Mouse (Mus musculus) embryonic facial prominence, embryonic 10.5 days (tissue): ENCODE results near the gene AI837181. TPM values are rescaled to one million over a fixed set of nuclear protein-coding genes. Genes with fewer than 3 reads are reported as not detected.
A peak's percentile ranks its signal among the peaks of the same experiment; 100 is the strongest.
"Not testable (repeated sequence)": the region's sequence is repeated elsewhere in the genome, so short reads cannot be mapped to it uniquely, and the experiment has no call there.

ENCODE experiments used
- DNase-seq: peaks from one replicate; pipeline ENCODE4 v3.0.0-alpha.2; 2017; ENCODE audit warnings: low spot score
- H3K27ac ChIP-seq: fragments of 300-500 bp; sonication (generic); replicated peaks from 2 replicates; pipeline ENCODE4 v1.5.1; 2016; ENCODE audit warnings: mild to moderate bottlenecking
- H3K27me3 ChIP-seq: fragments of 300-500 bp; sonication (generic); replicated peaks from 2 replicates; pipeline ENCODE4 v1.6.1; 2016; ENCODE audit warnings: low read depth, mild to moderate bottlenecking; ENCODE audit not compliant: poor library complexity, severe bottlenecking
- H3K36me3 ChIP-seq: fragments of 300-500 bp; sonication (generic); replicated peaks from 2 replicates; pipeline ENCODE4 v1.6.1; 2016; ENCODE audit warnings: mild to moderate bottlenecking, moderate library complexity
- H3K4me1 ChIP-seq: fragments of 300-500 bp; sonication (generic); 2 replicates; pipeline ENCODE4 v1.6.1; 2016
- H3K4me3 ChIP-seq: fragments of 300-500 bp; sonication (generic); 2 replicates; pipeline ENCODE4 v1.5.1; 2016; ENCODE audit warnings: mild to moderate bottlenecking, moderate library complexity
- H3K9me3 ChIP-seq: fragments of 300-500 bp; sonication (generic); 2 replicates; pipeline ENCODE4 v1.6.1; 2016; ENCODE audit warnings: mild to moderate bottlenecking
- WGBS: fragments of 180-500 bp; shearing (Covaris S2); methylation state at CpG from one replicate; pipeline ENCODE4 v1.1.7; 2016; 5-methylcytosine and 5-hydroxymethylcytosine counted together
- polyA plus RNA-seq: library from polyadenylated mRNA; unstranded; fragments of >200 nt; fragmentation: Nextera tagmentation; extraction: Ambion mirVana; gene quantifications from 2 replicates; pipeline ENCODE4 v1.2.1, GENCODE M21; 2016

The AI837181 gene
- polyA plus RNA-seq, 1 experiment from 2014 or later: 55.0 TPM

DNA sequence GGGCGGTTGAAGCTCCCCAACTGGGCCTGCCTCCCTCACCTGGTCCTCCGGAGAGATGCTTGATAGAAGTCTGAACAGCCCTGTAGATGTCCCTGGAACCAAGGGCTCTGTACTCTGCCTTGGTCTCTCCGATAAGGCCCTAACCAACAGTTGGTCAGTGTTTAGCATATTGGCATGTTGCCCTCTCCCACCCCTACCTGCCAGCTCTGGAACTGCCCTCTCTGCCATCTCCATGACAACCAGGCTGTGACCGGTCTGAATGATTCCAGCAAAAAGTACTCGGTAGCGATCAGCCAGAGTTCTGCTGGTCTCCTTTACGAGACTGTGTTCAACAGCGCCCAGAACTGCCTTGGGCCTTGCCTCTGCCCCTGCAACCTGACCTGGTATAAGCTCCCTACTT is 22.7 kb upstream of the AI837181 start, which contains the start of gene Tsga10ip:
Gene Tsga10ip, minus strand, starts transcription at position 234 of the 400 bp plus-strand sequence.
- Histone ChIP-seq H3K4me1 (peaks cover 8% of the 10 kb centered on the region), H3K27ac (no peak within 1 kb of the TSS), H3K27me3 (no peaks in the 10 kb centered on the region), H3K36me3 (no peaks in the 10 kb centered on the region), H3K9me3 (no peaks in the 10 kb centered on the region), H3K4me3 (no peak within 1 kb of the TSS)
- no peak for DNase-seq
- 84% methylated on average over 8 of the region's 8 CpGs for WGBS

DNA sequence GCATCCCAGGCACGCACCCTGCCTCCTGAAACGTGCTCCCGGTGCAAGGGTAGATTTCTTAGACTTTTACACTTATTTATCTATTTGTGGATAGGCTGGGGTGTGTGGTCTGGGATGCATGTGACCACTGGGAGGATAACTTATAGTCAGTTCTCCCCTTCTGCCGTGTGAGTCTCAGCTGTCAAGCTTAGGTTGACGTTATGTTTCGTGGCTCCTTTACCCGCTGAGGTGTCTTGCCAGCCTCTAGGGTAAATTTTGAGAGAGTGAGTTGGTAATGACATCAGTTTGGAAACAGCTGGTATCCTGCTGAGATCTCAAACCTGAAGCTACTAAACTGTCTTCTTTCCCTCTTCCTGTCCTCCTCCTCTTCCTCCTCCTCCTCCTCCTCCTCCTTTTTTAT is 19.0 kb upstream of the AI837181 start:
- Histone ChIP-seq H3K27ac (peak overlapping the region; percentile 82), H3K4me3 (peak overlapping the region; percentile 54), H3K9me3 (no peaks in the 10 kb centered on the region), H3K4me1 (peaks cover 21% of the 10 kb centered on the region), H3K27me3 (no peaks in the 10 kb centered on the region), H3K36me3 (peaks cover 5% of the 10 kb centered on the region)
- no peak for DNase-seq
- 31% methylated on average over 7 of the region's 7 CpGs for WGBS

DNA sequence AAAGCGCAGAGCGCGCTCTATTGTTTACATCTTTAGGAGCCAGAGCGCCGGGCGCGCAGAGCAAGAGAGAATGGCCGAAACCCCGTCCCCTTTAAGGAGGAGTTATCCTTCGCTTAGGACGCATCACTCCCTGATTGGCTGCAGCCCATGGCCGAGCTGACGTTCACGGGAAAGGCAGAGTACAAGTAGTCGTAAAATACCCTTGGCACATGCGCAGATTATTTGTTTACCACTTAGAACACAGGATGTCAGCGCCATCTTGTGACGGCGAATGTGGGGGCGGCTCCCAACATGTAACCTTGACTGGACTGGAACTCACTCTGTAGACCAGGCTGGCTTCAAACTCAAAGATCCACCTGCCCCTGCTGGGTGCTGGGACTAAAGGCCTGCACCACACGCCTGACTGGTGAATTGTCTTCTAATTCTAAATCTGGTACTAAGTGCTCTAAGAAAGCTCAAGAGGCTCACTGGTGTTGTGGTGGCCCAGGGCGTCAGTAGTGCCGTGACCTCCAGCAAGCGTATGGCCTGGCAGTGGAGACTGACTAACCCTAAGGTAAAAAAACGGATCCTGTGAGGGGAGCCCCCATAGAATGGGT is 18.3 kb upstream of the AI837181 start:
- not testable (repeated sequence) for H3K36me3 ChIP-seq, H3K9me3 ChIP-seq, H3K27me3 ChIP-seq
- peak overlapping the region; percentile 70 for H3K4me3 ChIP-seq
- H3K4me1 ChIP-seq: peaks cover 23% of the 10 kb centered on the region
- peak; percentile 68 for DNase-seq
- peak overlapping the region; percentile 91 for H3K27ac ChIP-seq
- WGBS: 15% methylated on average over 25 of the region's 25 CpGs

DNA sequence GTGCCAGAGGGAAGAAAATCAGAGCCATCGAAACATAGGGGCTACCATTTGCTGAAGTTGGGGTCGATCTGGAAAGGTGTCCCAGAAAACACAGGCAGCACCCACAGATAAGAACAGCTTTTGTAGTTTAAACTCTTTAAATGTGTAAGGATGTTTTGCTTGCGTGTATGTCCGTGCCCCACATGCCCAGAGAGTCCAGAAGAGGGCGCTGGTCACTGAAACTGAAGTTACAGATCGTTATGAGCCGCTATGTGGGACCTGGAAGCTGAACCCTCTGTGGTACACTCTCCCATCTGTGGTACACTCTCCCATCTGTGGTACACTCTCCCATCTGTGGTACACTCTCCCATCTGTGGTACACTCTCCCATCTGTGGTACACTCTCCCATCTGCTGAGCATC is 17.8 kb upstream of the AI837181 start:
- peaks cover 5% of the 10 kb centered on the region for H3K36me3 ChIP-seq
- peak; percentile 66 for DNase-seq
- WGBS: 17% methylated on average over 7 of the region's 7 CpGs
- peak overlapping the region; percentile 70 for H3K4me3 ChIP-seq
- H3K27ac ChIP-seq: peak overlapping the region; percentile 91
- no peaks in the 10 kb centered on the region for H3K27me3 ChIP-seq
- no peaks in the 10 kb centered on the region for H3K9me3 ChIP-seq
- H3K4me1 ChIP-seq: peaks cover 27% of the 10 kb centered on the region

DNA sequence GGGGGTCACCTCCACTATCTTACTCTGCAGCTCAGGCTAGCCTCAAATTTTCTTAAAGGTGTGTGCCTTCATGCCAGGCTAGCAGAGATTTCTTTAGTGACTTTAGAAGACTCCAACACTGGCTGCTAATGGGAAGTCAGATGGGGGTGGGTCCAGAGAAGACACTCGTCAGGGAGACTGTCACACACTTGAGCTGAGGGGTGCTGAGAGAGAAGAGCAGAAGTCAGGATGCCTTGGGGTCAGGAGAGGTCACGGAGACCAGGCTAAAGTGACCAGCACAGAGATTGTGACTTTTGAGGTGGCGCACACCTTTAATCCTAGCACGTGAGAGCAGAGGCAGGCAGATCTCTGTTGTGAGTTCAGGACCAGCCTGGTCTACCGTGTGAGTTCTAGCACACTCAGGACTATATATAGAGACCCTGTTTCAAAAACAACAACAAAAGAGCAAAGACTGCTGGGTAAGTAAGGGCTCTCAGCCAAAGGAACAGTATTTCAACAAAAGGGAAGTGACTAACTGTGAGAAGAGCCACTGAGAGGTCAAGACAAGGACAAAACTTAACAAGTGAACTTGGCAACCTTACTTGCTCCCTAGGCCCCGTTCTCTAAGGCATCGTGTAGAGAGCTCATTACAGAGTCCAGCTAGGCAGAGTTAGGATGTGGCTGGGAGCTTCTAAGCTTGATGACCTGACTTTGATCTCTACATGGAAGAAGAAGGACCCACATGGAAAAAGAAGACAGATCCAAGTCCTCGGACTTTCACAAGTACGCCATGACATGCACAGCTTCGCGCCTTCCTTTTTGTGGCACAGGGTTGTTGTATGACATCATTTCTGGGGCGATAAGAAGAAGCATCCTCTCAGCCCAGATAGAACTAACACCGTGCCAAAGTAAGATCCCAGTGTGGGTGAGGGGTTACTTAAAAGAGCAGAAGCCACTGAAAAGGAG is 16.6 kb upstream of the AI837181 start:
- 89% methylated on average over 13 of the region's 13 CpGs for WGBS
- peak overlapping the region; percentile 70 for H3K4me3 ChIP-seq

DNA sequence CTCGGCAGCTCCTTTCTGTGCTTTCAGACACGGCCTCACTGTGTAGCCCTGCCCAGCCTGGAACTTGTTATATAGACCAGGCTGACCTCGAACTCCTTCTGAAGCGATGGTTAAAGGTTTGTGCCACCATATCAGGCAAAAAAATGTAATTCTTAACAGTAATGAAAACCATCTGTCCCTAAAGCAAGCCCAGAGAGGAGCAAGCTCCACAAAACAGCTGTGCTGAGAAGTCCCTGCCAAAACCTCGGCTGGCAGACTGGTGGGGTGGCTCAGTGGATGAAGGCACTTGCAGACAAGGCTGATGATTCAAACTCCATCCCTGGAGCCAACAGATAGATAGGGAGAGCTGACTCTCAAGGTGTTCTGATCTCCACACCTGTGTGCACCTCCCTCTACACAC is 15.9 kb upstream of the AI837181 start:
- Histone ChIP-seq H3K9me3 (no peaks in the 10 kb centered on the region), H3K27me3 (no peaks in the 10 kb centered on the region), H3K27ac (no peak overlapping the region), H3K36me3 (peaks cover 5% of the 10 kb centered on the region), H3K4me1 (peaks cover 27% of the 10 kb centered on the region), H3K4me3 (no peak overlapping the region)
- no peak for DNase-seq
- WGBS: 70% methylated on average over 5 of the region's 5 CpGs

More for the DNA sequence above, 16.6 kb upstream of the AI837181 start:
- 0 out of 2 replicates have a peak overlapping the region, but pooled peaks have one; percentile 91 for H3K27ac ChIP-seq
- no peaks in the 10 kb centered on the region for H3K9me3 ChIP-seq
- DNase-seq: no peak
- peaks cover 27% of the 10 kb centered on the region for H3K4me1 ChIP-seq
- peaks cover 5% of the 10 kb centered on the region for H3K36me3 ChIP-seq
- H3K27me3 ChIP-seq: no peaks in the 10 kb centered on the region

DNA sequence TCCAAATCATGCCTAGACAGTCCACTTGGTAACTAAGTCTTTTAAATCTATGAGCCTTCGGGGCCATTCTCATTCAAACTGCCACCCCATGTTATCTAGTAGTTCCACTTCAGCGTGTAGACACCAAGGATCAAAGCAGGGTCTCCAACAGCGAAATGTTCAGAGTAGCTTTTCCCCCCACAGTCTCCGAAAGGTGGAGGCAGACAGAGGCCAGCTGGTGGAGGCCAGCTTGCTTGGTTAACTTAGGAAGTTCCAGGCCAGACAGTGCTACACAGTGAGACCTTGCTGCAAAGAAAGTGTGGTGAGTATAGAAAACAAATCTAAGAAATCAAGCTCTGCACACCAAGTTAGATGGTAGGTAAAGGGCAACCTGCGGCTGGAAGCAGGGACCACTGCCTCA is 14.3 kb upstream of the AI837181 start:
- Histone ChIP-seq H3K4me1 (peaks cover 26% of the 10 kb centered on the region), H3K27ac (no peak overlapping the region), H3K9me3 (no peaks in the 10 kb centered on the region), H3K36me3 (peaks cover 5% of the 10 kb centered on the region), H3K27me3 (no peaks in the 10 kb centered on the region), H3K4me3 (no peak overlapping the region)
- 86% methylated on average over 5 of the region's 5 CpGs for WGBS
- no peak for DNase-seq

DNA sequence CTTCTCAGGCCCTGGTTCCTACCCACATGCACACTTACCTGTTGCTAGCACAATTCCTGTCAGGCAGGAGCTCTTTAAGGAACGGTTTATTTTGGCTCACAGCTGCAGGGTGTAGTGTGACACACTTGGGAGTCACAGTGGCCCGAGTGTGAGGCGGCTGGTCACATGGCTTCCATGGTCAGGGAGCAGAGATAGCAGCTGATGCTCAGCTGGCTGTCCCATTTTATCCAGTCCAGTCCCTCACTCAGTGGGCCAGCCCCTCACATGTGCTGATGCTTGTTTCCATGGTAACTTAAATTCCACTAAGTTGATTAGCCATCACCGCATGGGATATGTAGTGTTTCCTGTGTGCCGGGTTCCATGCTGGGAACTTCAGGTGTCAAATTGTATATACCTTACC is 13.0 kb upstream of the AI837181 start:
- H3K4me1 ChIP-seq: peaks cover 22% of the 10 kb centered on the region
- no peaks in the 10 kb centered on the region for H3K27me3 ChIP-seq
- no peak for DNase-seq
- H3K36me3 ChIP-seq: peaks cover 8% of the 10 kb centered on the region
- H3K9me3 ChIP-seq: no peaks in the 10 kb centered on the region
- WGBS: 70% methylated on average over 5 of the region's 5 CpGs
- H3K27ac ChIP-seq: no peak overlapping the region
- 0 out of 2 replicates have a peak overlapping the region, but pooled peaks have one; percentile 11 for H3K4me3 ChIP-seq

DNA sequence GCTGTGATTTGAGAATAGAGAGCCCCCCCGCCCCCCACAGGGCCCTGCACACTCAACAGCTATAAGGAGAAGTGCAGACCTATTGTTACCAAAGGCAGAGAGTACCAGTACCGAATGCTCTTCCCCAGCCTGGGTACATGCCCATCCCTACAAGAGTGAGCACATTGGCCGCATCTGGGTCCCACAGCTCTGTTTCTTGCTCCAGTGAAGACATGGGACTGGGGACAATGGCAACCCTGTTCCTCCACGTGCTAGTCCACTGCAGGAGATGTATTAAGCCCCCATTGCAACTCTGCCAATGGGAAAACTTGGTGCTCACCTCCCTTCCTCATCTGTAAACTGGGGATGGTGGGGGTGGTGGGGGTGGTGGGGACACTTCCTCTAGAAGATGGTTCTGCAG is 11.1 kb upstream of the AI837181 start:
- Histone ChIP-seq H3K9me3 (no peaks in the 10 kb centered on the region), H3K27me3 (no peaks in the 10 kb centered on the region), H3K36me3 (peaks cover 19% of the 10 kb centered on the region), H3K4me3 (no peak overlapping the region), H3K4me1 (peaks cover 9% of the 10 kb centered on the region), H3K27ac (no peak overlapping the region)
- 79% methylated on average over 4 of the region's 4 CpGs for WGBS
- no peak for DNase-seq

DNA sequence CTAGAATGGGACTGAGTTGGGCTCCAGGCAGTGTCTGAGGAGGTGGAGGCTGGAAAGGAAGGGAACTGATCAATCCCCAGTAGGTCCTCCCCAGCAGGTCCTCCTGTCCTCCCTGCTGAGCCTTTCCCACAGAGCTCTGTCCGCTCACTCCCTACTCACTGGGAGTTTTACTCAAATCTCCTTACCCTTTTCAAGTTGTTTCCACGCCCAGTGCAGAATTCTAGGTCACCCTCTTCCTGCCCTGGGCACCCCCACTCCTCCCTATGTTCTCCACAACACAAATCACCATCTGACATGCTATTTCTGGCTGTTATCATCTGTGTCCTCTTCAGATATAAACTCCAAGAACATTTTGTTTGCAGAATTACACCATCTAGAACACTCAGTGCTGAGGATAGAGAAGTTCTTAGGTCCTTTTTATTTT is 10.4 kb upstream of the AI837181 start:
- WGBS: 66% methylated on average over 2 of the region's 2 CpGs
- H3K4me3 ChIP-seq: no peak overlapping the region
- peaks cover 5% of the 10 kb centered on the region; the same call in 1 of the 2 replicates for H3K4me1 ChIP-seq
- no peaks in the 10 kb centered on the region for H3K27me3 ChIP-seq
- H3K36me3 ChIP-seq: peaks cover 18% of the 10 kb centered on the region
- no peak overlapping the region for H3K27ac ChIP-seq
- DNase-seq: no peak
- H3K9me3 ChIP-seq: no peaks in the 10 kb centered on the region

DNA sequence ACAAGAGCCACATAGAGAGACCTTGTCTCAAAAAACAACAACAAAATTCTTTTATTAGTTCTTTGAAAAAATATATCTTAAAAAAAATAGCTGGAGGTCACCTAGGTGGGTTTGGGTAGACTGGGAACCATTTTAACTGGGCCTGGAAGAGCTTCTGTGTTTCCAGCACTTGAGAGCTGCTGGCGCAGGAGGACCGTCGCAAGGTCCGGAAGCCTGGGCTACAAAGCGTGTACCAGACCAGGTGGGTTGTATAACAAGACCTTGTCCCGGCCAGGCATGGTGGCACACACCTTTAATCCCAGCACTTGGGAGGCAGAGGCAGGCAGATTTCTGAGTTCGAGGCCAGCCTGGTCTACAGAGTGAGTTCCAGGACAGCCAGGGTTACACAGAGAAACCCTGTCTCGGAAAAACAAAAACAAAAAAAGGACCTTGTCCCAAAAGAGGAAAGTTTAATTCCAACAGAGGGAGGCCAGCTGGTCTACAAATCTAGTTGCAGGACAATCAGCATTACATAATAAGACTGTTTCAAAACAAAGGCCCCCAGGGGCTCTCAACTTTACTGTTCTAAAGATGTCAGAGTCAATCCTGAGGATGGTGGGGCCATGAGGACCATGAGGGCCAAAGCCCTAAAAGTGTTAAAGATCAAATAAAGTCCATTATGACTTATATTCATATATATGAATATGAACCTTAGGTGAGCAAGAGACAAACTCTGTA is 6.0 kb upstream of the AI837181 start:
- peaks cover 59% of the 10 kb centered on the region for H3K36me3 ChIP-seq

DNA sequence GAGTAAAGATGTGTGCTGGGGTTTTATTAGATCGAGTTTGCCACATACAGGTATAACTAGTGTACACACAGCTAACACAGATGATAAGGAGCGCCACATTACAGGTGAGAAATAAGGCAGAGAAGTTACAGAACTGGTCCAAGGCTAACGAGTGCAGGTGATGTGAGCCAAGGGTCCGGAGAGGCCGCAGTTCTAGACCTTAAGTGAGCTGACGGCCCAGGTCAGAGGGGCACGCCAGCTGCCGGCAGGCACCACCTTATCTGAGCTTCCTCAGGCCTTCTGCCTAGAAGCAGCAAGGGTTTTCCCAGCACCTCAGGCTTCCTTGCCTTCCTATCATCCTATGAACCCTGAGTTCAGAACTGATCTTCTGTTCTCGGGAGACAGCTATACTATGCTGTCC is 5.3 kb upstream of the AI837181 start:
- H3K36me3 ChIP-seq: peaks cover 59% of the 10 kb centered on the region
- 88% methylated on average over 9 of the region's 9 CpGs for WGBS
- H3K4me1 ChIP-seq: peaks cover 19% of the 10 kb centered on the region

More for the DNA sequence above, 6.0 kb upstream of the AI837181 start:
- peaks cover 17% of the 10 kb centered on the region for H3K4me1 ChIP-seq
- H3K4me3 ChIP-seq: no peak overlapping the region
- no peak for DNase-seq
- 95% methylated on average over 8 of the region's 8 CpGs for WGBS
- no peaks in the 10 kb centered on the region for H3K27me3 ChIP-seq
- H3K27ac ChIP-seq: no peak overlapping the region
- H3K9me3 ChIP-seq: no peaks in the 10 kb centered on the region

More for the DNA sequence above, 5.3 kb upstream of the AI837181 start:
- Histone ChIP-seq H3K4me3 (no peak overlapping the region), H3K9me3 (no peaks in the 10 kb centered on the region), H3K27me3 (no peaks in the 10 kb centered on the region), H3K27ac (no peak overlapping the region)
- no peak for DNase-seq
